Mouse (Mus musculus) limb, embryonic 10.5 days (tissue): Measurements from ENCODE around the gene Spcs2. TPM values are rescaled to one million over a fixed set of nuclear protein-coding genes. Genes with fewer than 3 reads are reported as not detected.
A peak's percentile ranks its signal among the peaks of the same experiment; 100 is the strongest.

Source experiments
- DNase-seq: peaks from one replicate; pipeline ENCODE4 v3.0.0-alpha.2; 2017; ENCODE audit warnings: low spot score
- H3K27ac ChIP-seq: fragments of 300-500 bp; sonication (generic); 2 replicates; pipeline ENCODE4 v1.5.1; 2016; ENCODE audit warnings: mild to moderate bottlenecking
- H3K27me3 ChIP-seq: fragments of 300-500 bp; sonication (generic); 2 replicates; pipeline ENCODE4 v1.6.1; 2016; ENCODE audit warnings: low read depth, mild to moderate bottlenecking; ENCODE audit not compliant: poor library complexity, severe bottlenecking
- H3K36me3 ChIP-seq: fragments of 300-500 bp; sonication (generic); 2 replicates; pipeline ENCODE4 v1.6.1; 2016; ENCODE audit warnings: mild to moderate bottlenecking, moderate library complexity
- H3K4me1 ChIP-seq: fragments of 300-500 bp; sonication (generic); 2 replicates; pipeline ENCODE4 v1.6.1; 2016
- H3K4me3 ChIP-seq: fragments of 300-500 bp; sonication (generic); 2 replicates; pipeline ENCODE4 v1.5.1; 2016; ENCODE audit warnings: mild to moderate bottlenecking, moderate library complexity
- H3K9me3 ChIP-seq: fragments of 300-500 bp; sonication (generic); replicated peaks from 2 replicates; pipeline ENCODE4 v1.6.1; 2016; ENCODE audit warnings: mild to moderate bottlenecking
- WGBS: fragments of 180-500 bp; shearing (Covaris S2); methylation state at CpG from one replicate; pipeline ENCODE4 v1.1.7; 2016; 5-methylcytosine and 5-hydroxymethylcytosine counted together
- polyA plus RNA-seq: library from polyadenylated mRNA; unstranded; fragments of >200 nt; fragmentation: Nextera tagmentation; extraction: Ambion mirVana; gene quantifications from 2 replicates; pipeline ENCODE4 v1.2.1, GENCODE M21; 2016

Spcs2 gene
- polyA plus RNA-seq, 1 experiment from 2014 or later: 375 TPM

DNA sequence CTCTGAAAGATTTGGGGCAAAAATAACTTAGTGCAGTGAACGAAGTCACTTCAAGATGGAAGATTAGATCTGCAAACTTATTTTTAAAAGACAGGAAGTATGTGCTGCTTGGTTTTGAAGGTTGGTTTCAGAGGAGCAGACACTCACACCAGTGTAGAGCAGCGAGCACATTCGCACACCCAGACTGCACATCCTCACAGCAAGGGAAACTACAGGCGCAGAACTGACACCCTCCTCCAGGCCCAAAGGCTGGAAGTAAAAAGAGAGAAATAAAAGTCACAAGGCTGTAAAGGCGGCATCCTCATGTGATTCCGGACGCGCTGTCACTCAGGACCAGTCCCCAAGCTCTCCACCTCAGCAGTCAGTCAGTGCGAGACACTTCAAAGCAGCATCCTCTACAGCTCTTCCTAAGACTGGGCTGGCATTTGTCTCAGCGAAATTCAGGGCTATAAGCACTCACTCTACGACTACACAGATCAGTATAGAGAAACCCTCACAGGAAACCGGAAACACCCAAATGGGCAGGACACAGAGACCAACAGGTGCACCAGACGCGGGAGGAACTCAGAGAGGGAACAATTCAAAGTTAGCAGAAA lies 6.9 kb downstream of the Spcs2 start:
- Histone ChIP-seq H3K4me1 (peaks cover 17% of the 10 kb centered on the region), H3K9me3 (no peaks in the 10 kb centered on the region), H3K27me3 (no peaks in the 10 kb centered on the region), H3K4me3 (0 out of 2 replicates have a peak overlapping the region, but pooled peaks have one; percentile 70), H3K27ac (no peak overlapping the region), H3K36me3 (peaks cover 54% of the 10 kb centered on the region)
- DNase-seq: no peak
- WGBS: 90% methylated on average over 14 of the region's 14 CpGs

DNA sequence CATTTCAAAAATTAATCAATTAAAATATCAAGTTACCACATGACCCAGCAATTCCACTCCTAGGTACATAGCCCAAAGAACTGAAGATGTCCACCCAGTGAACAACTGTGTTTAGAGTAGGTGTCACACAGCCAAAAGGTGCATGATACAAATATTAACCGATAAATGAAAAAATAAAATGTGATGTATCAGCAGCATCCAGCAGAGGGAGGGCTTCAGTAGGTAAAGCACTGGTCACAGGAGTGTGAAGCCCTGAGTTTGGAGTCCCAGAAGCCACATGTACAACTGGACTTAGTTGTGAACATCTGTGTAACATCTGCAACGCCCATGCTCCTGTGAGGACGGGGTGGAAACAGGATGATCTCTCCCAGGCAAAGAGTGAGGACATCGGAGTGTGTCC lies 9.0 kb downstream of the Spcs2 start:
- Histone ChIP-seq H3K9me3 (no peaks in the 10 kb centered on the region), H3K27me3 (no peaks in the 10 kb centered on the region), H3K4me3 (no peak overlapping the region), H3K36me3 (peaks cover 64% of the 10 kb centered on the region), H3K4me1 (peaks cover 17% of the 10 kb centered on the region), H3K27ac (no peak overlapping the region)
- 94% methylated on average over 4 of the region's 4 CpGs for WGBS
- DNase-seq: no peak

DNA sequence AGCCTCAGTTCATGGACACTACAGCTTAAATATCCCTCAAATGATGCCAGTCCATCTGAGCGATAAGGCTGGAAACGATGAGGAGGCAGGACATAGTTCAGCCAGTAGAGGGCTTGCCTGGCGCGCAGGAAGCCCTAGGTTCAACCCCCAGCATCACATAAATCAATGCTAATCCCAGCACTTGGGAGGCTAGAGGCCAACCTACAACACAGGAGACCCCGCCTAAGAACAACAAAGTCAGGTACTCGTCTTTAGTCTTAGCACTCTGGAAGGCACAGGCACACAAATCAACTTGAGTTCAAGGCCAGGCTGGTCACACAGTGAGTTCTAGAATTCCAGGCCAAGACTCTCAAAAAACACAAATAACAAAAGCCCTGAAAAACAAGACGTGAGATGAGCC lies 9.9 kb downstream of the Spcs2 start:
- Histone ChIP-seq H3K4me1 (peaks cover 14% of the 10 kb centered on the region), H3K27me3 (no peaks in the 10 kb centered on the region), H3K36me3 (peaks cover 74% of the 10 kb centered on the region), H3K27ac (no peak overlapping the region), H3K4me3 (no peak overlapping the region), H3K9me3 (no peaks in the 10 kb centered on the region)
- DNase-seq: no peak
- whole genome bisulfite sequencing: 76% methylated on average over 7 of the region's 7 CpGs

DNA sequence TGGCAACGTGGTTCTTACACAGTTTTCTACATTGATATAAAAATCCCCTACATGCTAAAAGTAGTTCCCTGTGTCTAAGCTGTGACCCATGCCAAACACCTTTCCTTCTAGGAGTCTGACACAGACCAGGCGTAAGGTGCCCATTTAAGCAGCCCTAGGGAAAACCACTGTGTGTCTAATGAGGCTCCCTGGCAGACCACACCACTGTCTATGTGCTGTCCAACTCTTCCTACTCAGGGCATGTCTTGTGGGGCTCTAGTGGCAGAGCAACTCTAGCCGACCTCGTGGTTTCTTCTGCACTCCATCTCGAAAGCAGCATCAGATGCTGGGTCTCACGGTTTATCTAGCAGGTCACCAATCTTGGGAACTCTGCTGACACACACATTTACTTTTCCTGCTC lies 11.6 kb downstream of the Spcs2 start:
- no peak for DNase-seq
- Histone ChIP-seq H3K36me3 (peaks cover 88% of the 10 kb centered on the region), H3K9me3 (no peaks in the 10 kb centered on the region), H3K4me1 (peaks cover 3% of the 10 kb centered on the region; the same call in 1 of the 2 replicates), H3K4me3 (no peak overlapping the region), H3K27me3 (no peaks in the 10 kb centered on the region), H3K27ac (no peak overlapping the region)
- 92% methylated on average over 6 of the region's 6 CpGs for WGBS

DNA sequence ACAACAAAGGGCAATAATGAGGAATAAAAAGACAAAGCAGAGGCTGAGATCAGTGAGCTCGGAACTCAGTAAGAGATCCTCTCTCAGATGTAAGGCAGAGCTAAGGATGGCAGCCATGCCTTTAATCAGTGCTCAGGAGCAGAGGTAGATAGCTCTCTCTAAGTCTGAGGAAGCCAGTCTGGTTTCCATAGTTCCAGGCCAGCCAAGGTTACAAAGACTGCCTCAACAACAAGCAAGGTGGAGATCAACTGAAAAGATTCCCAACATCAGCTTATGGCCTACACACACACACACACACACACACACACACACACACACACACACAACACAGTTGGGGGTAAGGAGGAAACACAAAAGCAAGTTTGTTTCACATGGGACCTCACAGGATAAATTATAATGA lies 12.1 kb downstream of the Spcs2 start:
- Histone ChIP-seq H3K27ac (no peak overlapping the region), H3K4me1 (no peaks in the 10 kb centered on the region), H3K27me3 (no peaks in the 10 kb centered on the region), H3K4me3 (no peak overlapping the region), H3K9me3 (no peaks in the 10 kb centered on the region), H3K36me3 (peaks cover 88% of the 10 kb centered on the region)
- DNase-seq: no peak
- WGBS: 85% methylated on average over 1 of the region's 1 CpGs

DNA sequence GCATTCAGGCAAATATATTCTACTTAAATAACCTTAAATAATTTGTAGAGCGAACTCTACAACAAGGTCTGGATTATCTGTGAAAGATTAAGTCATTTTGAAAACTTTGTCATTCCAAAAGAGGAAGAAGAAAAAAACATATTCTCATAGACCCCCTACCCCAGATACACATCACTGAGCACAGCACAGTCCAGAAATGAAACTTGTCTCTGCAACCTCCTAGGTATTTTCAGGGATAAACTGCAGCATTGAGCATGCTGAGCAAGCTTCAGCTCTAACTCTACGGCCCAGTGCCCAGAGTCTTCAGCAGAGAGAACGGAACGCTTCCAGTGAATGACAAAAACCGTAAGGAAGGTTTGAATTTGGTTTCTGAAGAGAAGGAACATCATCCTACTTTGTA lies 12.7 kb downstream of the Spcs2 start:
- no peak for DNase-seq
- Histone ChIP-seq H3K4me3 (no peak overlapping the region), H3K27ac (no peak overlapping the region), H3K27me3 (no peaks in the 10 kb centered on the region), H3K9me3 (no peaks in the 10 kb centered on the region), H3K4me1 (no peaks in the 10 kb centered on the region), H3K36me3 (peaks cover 88% of the 10 kb centered on the region)
- 93% methylated on average over 5 of the region's 5 CpGs for WGBS

DNA sequence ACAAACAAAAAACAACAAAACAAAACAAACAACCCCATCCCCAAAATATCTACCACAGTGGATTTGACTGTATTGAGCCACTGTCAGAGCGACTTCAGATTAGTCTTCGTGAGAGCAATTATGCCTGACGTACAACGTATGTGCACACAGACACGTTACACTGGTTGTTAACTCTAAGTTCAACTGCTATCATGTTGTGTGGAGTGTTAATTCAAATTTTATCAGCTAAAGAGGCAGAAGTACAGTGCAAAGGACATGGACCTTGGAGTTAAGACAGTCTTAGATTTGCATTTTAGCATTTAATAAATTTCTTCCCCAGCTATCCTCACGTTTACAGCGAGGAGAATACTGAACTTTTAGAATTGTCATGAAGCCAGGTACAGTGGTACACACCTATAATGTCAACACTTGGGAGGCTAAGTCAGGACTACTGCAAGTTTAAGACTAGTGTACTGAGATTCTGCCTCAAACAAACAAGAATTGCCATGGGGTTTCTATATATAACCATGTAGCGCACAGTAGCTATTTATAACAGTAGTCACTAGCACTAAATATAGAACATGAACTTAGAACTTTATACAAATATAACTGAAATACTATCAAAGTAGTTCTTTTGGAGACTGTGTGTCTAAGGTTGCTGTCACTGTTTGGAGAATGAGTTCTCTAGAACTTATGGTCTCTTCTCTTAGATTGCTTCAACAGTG lies 17.6 kb downstream of the Spcs2 start:
- H3K4me3 ChIP-seq: no peak overlapping the region
- DNase-seq: no peak
- 97% methylated on average over 8 of the region's 8 CpGs for WGBS
- no peaks in the 10 kb centered on the region for H3K4me1 ChIP-seq
- H3K27me3 ChIP-seq: no peaks in the 10 kb centered on the region
- H3K27ac ChIP-seq: no peak overlapping the region
- no peaks in the 10 kb centered on the region for H3K9me3 ChIP-seq
- H3K36me3 ChIP-seq: peaks cover 90% of the 10 kb centered on the region

DNA sequence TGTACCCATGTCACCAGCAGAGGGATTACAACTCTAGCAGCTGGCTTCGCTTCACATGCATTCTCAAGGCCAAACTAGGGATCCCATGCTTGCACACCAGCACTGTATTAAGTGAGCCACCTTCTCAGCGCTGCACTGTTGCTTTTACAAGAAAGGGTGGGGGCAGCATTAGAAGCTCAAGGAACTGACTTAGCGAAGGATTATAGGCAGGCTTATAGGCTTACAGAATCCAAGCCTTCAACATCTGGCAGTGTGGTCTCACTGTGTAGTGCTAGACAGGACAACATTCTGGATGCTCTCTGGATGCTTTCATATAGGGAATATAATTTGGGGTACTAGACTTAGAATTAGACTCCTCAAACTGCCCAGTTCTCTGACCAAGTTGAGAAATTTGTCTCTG lies 25.0 kb downstream of the Spcs2 start:
- no peaks in the 10 kb centered on the region for H3K4me1 ChIP-seq
- no peaks in the 10 kb centered on the region for H3K27me3 ChIP-seq
- no peak overlapping the region for H3K4me3 ChIP-seq
- H3K27ac ChIP-seq: no peak overlapping the region
- H3K9me3 ChIP-seq: no peaks in the 10 kb centered on the region
- WGBS: 95% methylated on average over 3 of the region's 3 CpGs
- peaks cover 81% of the 10 kb centered on the region for H3K36me3 ChIP-seq
- DNase-seq: no peak

DNA sequence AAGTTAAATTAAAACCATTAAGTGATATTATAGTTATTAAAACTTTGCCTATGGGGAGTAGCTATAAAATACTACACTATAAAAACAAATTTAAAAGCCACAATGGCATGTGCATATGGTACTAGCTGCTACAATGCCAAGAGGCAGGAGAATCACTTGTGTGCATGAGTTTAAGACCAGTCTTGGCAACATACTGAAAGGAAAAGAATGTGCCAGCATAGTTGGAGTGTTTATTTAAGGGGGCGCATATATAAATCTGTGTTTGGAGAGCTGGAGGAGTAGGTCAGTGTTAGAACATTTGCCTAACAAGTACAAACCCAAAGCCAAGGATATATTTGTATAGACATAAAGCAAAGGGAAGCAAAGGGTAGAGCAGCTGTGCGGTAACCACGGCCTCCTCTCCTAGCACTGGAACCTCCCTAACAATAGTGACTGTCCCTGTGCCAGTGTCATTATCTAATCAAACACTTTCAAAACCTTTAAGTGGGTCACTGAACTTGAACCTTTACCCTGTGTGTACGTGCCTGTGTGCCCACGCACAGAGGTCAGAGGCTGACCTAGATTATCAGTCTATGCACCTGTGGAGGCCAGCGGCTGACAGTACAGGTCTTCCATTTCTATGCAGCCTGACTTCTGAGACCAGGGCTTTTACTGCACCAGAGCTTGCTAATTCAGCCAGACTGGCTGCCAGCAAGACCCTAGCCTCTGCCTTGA lies 25.7 kb downstream of the Spcs2 start:
- 95% methylated on average over 6 of the region's 6 CpGs for WGBS
- Histone ChIP-seq H3K4me1 (no peaks in the 10 kb centered on the region), H3K4me3 (no peak overlapping the region), H3K27me3 (no peaks in the 10 kb centered on the region), H3K9me3 (no peaks in the 10 kb centered on the region), H3K27ac (no peak overlapping the region), H3K36me3 (peaks cover 74% of the 10 kb centered on the region)
- DNase-seq: no peak

DNA sequence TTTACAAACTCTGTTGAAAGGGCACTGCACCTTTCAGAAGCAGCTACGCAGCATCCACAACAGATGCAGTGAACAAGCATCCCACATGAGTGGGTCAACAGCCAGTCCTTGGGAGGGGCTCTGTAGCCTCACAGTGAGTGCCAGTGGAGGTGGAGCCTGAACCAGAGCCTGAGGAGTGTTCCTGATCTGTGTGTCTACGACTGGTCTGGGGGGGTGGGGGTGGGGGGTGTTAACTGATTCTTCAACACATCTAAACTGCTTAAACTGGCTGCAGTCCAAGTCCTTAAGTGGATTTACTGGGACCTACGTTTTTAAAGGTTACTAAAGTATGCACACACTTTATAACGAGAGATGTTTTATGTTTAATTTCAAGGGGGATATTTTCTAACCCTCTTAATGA lies 26.5 kb downstream of the Spcs2 start:
- DNase-seq: no peak
- Histone ChIP-seq H3K36me3 (peaks cover 66% of the 10 kb centered on the region), H3K27ac (no peak overlapping the region), H3K4me3 (no peak overlapping the region), H3K9me3 (no peaks in the 10 kb centered on the region), H3K4me1 (no peaks in the 10 kb centered on the region), H3K27me3 (no peaks in the 10 kb centered on the region)
- 79% methylated on average over 4 of the region's 4 CpGs for WGBS

DNA sequence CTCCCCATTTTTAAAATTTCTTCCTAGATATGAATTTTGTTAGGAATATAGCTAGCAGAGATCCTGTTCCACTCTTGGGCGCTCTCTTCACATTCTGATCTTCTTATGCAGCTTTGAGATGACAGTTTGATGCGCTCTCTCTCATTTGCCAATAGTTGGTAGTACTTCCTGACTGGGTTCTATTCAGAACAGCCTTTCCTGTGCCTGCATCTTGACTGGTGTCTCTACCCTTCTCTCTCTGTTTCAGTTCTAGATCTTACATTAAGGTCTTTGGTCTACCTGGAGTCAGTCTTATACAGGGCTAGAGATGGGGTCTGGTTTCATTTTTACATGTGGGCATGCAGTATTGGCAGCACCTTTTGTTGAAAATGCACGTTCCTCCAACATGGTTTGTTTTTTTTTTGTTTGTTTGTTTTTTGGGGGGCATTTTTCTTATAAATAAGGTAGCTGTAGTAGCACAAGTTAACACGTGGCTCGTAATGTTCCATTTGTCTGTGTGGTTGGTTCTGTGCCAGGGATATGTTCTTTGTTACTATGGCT lies 28.9 kb downstream of the Spcs2 start:
- H3K36me3 ChIP-seq: peaks cover 42% of the 10 kb centered on the region
- WGBS: 88% methylated on average over 5 of the region's 5 CpGs
- DNase-seq: no peak

DNA sequence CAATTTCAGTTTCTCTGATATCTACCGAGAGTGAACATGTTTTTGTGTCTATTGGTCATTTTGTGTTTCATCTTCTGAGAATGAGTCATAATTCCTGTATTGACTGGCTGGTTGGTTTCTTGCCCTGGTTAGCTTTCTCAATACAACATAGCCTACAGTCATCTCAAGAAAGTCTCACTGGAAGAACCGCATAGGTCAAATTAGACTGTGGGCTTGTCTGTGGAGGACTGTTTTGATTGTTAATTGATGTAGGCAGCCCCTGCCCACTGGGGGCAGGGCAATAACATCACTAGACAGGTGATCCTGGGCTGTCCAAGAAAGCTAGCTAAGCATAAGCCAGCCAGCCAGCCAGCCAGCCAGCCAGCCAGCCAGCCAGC lies 29.4 kb downstream of the Spcs2 start:
- Histone ChIP-seq H3K27me3 (no peaks in the 10 kb centered on the region), H3K36me3 (peaks cover 37% of the 10 kb centered on the region), H3K9me3 (no peaks in the 10 kb centered on the region), H3K4me1 (no peaks in the 10 kb centered on the region), H3K4me3 (no peak overlapping the region), H3K27ac (no peak overlapping the region)
- DNase-seq: no peak
- 92% methylated on average over 2 of the region's 2 CpGs for WGBS

More for the DNA sequence above, 28.9 kb downstream of the Spcs2 start:
- H3K9me3 ChIP-seq: no peaks in the 10 kb centered on the region
- no peak overlapping the region for H3K4me3 ChIP-seq
- H3K27me3 ChIP-seq: no peaks in the 10 kb centered on the region
- H3K27ac ChIP-seq: no peak overlapping the region
- no peaks in the 10 kb centered on the region for H3K4me1 ChIP-seq
